Mouse (Mus musculus): ENCODE measurements around the gene Gm20509. TPM values are rescaled to one million over a fixed set of nuclear protein-coding genes. Genes with fewer than 3 reads are reported as not detected.

The Gm20509 gene
- total RNA-seq, 2 experiments from 2014 or later: not detected

GRCm38 (mm10) chr9:73082291-73083000 is 19.8 kb upstream of the Gm20509 start:
- Histone ChIP-seq H3K4me3 (no peak overlapping the region), H3K27ac (no peak overlapping the region)
- TF ChIP-seq CTCF (IDR thresholded peaks at IDR 0.05): no peak
- intact Hi-C loops (cut with DNase I): no loop called here
- DNase-seq: no peak

GRCm38 (mm10) chr9:73083956-73084355 is 18.3 kb upstream of the Gm20509 start:
- Histone ChIP-seq H3K27ac (no peak overlapping the region), H3K4me3 (no peak overlapping the region)
- DNase-seq: no peak
- intact Hi-C loops (cut with DNase I): no loop called here
- TF ChIP-seq CTCF (IDR thresholded peaks at IDR 0.05): no peak

- no peak for DNase-seq
- TF ChIP-seq CTCF (IDR thresholded peaks at IDR 0.05): no peak
- Histone ChIP-seq H3K27ac (no peak overlapping the region), H3K4me3 (no peak overlapping the region)
- intact Hi-C loops (cut with DNase I): no loop called here
These were observed 16.4 kb upstream of the Gm20509 start for GRCm38 (mm10) chr9:73085845-73086244.

- no peak for TF ChIP-seq CTCF (IDR thresholded peaks at IDR 0.05)
- intact Hi-C loops (cut with DNase I): no loop called here
- DNase-seq: no peak
- Histone ChIP-seq H3K27ac (no peak overlapping the region), H3K4me3 (no peak overlapping the region)
These were observed 15.1 kb upstream of the Gm20509 start for GRCm38 (mm10) chr9:73087121-73087520.

GRCm38 (mm10) chr9:73087581-73087980 is 14.7 kb upstream of the Gm20509 start:
- no peak overlapping the region for H3K27ac ChIP-seq
- intact Hi-C loops (cut with DNase I): no loop called here
- no peak for TF ChIP-seq CTCF (IDR thresholded peaks at IDR 0.05)
- DNase-seq: no peak
- H3K4me3 ChIP-seq: no peak overlapping the region

- TF ChIP-seq CTCF (IDR thresholded peaks at IDR 0.05): no peak
- H3K4me3 ChIP-seq: no peak overlapping the region
- intact Hi-C loops (cut with DNase I): no loop called here
- DNase-seq: no peak
- H3K27ac ChIP-seq: no peak overlapping the region
These were observed 12.9 kb upstream of the Gm20509 start for GRCm38 (mm10) chr9:73089222-73089920.

GRCm38 (mm10) chr9:73090121-73090520 is 12.1 kb upstream of the Gm20509 start:
- no peak overlapping the region for H3K4me3 ChIP-seq
- intact Hi-C loops (cut with DNase I): loop anchor here (2.0 to 5.0 kb wide), 3 partner anchors 121 to 323 kb away; no protein-coding TSS in a partner anchor
- H3K27ac ChIP-seq: no peak overlapping the region
- TF ChIP-seq CTCF (IDR thresholded peaks at IDR 0.05): no peak
- DNase-seq: no peak

GRCm38 (mm10) chr9:73091747-73092146 is 10.5 kb upstream of the Gm20509 start:
- DNase-seq: no peak
- peak; percentile 96; the same call in 1 of the 2 replicates for TF ChIP-seq CTCF (IDR thresholded peaks at IDR 0.05)
- Histone ChIP-seq H3K27ac (no peak overlapping the region), H3K4me3 (no peak overlapping the region)
- intact Hi-C loops (cut with DNase I): loop anchor here (1.0 to 5.0 kb wide), 4 partner anchors 47 to 324 kb away; partner anchors contain the start of gene Rab27a

- Histone ChIP-seq H3K4me3 (no peak overlapping the region), H3K27ac (no peak overlapping the region)
- no peak for TF ChIP-seq CTCF (IDR thresholded peaks at IDR 0.05)
- intact Hi-C loops (cut with DNase I): loop anchor here (5.0 kb wide), 2 partner anchors 202 to 327 kb away; no protein-coding TSS in a partner anchor
- no peak for DNase-seq
These were observed 7.7 kb upstream of the Gm20509 start for GRCm38 (mm10) chr9:73094580-73094979.

- no peak overlapping the region for H3K27ac ChIP-seq
- H3K4me3 ChIP-seq: no peak overlapping the region
- no peak for DNase-seq
- no peak for TF ChIP-seq CTCF (IDR thresholded peaks at IDR 0.05)
- intact Hi-C loops (cut with DNase I): no loop called here
These were observed 4.4 kb upstream of the Gm20509 start for GRCm38 (mm10) chr9:73097898-73098297.

GRCm38 (mm10) chr9:73101536-73101935 is 734 bp upstream of the Gm20509 start, which contains the start of gene Khdc3:
TSS of gene Khdc3 (plus strand) at chr9:73101836.
- no peak for TF ChIP-seq CTCF (IDR thresholded peaks at IDR 0.05)
- Histone ChIP-seq H3K4me3 (no peak within 1 kb of the TSS), H3K27ac (no peak within 1 kb of the TSS)
- DNase-seq: no peak
- intact Hi-C loops (cut with DNase I): no loop called here

- peak; percentile 72 for DNase-seq
- intact Hi-C loops (cut with DNase I): no loop called here
- no peak for TF ChIP-seq CTCF (IDR thresholded peaks at IDR 0.05)
- Histone ChIP-seq H3K4me3 (peak overlapping the region; percentile 75), H3K27ac (peak overlapping the region; percentile 35; the same call in 1 of the 2 replicates)
These were observed 1.0 kb downstream of the Gm20509 start for GRCm38 (mm10) chr9:73103159-73103879.

GRCm38 (mm10) chr9:73103880-73104198 is 1.6 kb downstream of the Gm20509 start:
- Histone ChIP-seq H3K27ac (no peak overlapping the region), H3K4me3 (peak overlapping the region; percentile 75)
- intact Hi-C loops (cut with DNase I): no loop called here
- no peak for DNase-seq
- TF ChIP-seq CTCF (IDR thresholded peaks at IDR 0.05): no peak
